Mouse (Mus musculus): ENCODE results near the gene Uncx.
A peak's percentile ranks its signal among the peaks of the same experiment; 100 is the strongest.

The Uncx gene

DNA sequence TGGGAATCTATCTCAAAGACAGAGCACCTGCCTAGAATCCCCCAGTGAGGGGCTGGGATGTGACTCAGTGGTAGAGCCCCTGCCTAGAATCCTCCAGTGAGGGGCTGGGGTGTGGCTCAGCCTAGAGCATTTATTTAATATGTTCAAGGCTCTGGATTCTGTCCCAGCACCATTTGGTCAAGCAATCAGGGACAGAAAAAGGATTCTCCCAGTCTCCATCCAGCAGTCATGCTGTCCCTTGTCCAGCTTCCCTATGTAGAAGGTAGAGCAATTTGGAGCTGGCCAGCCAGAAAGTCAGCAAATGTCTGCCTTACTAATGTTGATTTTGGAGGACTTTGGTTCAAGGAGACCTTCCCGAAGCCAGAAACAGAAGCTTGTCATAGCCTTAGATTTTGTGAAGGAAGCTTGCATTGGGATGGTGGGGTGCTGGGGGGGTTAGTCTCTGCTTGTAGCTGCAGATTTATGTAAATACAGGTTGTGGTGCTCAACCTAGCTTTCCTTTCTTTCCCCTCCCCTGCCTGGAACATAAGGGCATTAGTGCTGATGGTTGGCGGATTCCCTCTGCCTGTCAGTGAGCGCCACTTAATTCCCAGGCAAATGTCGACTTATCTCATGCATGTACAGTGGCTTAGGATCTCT lies 18.2 kb downstream of the Uncx start:
- DNase-seq (ENCODE audit: low read depth, low spot score), result no peak

DNA sequence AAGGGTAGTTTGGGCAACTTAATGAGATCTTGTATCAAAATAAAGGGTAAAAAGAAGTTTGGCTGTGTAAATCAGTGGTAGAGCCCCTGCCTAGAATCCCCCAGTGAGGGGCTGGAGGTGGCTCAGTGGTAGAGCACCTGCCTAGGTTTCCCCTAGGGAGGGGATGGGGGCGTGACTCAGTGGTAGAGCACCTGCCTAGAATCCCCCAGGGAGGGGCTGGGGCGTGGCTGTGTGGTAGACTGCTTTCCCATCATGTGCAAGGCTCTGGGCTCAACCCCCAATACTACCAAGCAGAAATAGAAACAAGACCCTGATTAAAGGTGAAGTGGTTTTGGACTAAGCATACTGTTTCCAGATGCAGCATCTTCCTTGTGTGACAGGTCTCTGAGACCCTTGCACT lies 21.4 kb downstream of the Uncx start:
- no peak for DNase-seq (ENCODE audit: low read depth, low spot score)

GRCm38 (mm10) chr5:139565462-139565861 lies 22.2 kb downstream of the Uncx start:
- no peak for DNase-seq (ENCODE audit: low read depth, low spot score)

DNA sequence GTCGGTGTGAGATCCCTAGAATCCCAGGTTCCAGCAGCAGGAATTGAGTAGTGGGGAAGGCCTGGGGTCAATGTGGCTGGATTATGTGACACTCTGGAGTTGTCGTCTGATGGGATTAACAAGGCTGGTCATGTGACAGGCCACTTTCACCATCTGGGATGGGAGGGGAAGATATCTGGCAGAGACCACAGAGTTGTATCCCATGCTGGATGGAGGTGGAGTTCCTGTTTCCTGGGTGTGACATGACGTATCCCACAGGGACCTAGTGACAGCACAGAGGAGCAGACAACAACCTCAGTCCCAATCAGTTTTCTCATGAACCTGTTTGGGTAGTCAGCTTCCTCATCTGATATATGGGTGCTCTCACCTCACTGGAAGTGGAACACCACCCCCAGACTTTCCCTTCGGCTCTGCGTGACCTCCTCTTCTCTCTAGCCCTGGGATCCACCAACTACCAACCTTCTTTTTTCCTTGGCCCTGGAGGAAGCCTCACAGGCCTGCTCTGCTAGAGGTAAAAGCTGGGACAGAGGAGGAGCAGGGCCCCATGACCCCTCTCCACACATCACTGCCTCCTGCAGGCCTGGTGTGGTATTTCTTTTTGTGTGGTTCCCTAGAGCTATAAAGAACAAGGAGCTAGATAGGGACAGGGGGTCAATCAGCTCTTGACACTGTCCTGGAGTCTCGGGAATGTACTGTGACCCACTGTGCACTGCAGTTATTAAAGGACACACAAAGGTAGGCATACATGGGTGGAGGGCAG lies 23.5 kb downstream of the Uncx start:
- DNase-seq (ENCODE audit: low read depth, low spot score), result no peak

DNA sequence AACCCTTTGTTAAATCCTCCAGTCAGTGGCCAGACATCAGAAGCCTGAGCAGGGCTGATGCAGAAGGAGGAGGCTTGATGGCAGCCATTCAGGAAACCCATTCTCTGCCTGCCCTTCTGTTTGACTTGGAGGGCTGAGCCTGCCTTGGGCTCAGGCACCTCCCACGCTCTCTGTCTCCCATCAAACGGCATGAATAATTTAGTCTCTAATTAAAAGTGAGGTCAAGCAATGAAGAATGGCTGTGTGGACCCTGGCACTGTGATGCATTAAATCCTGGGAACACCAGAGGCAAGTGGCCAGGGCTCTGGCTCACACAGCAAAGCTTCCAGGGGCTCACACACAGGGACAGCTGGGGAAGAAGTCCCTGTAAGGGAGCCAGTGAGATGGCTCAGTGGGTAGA lies 24.8 kb downstream of the Uncx start:
- DNase-seq (ENCODE audit: low read depth, low spot score), result no peak

DNA sequence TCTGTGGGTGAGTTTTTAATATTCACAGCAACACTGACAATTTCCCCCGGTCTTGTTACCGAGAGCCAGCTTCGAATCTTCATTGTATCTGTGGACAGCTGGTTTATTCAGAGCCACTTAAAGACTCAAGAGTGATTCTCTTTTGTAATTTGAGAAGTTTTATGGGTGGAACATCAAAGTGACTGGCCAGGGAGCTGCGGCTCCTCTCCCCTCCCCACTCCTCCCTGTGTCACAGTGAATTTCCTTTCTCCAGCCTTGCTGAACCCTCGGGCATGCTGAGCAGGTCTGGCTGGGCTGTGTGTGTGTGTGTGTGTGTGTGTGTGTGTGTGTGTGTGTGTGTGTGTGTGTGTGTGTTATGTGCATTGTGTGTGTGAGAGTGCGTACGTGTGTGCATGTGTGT lies 29.2 kb downstream of the Uncx start:
- no peak for DNase-seq (ENCODE audit: low read depth, low spot score)

GRCm38 (mm10) chr5:139573606-139574311 lies 30.5 kb downstream of the Uncx start:
- no peak for DNase-seq (ENCODE audit: low read depth, low spot score)

DNA sequence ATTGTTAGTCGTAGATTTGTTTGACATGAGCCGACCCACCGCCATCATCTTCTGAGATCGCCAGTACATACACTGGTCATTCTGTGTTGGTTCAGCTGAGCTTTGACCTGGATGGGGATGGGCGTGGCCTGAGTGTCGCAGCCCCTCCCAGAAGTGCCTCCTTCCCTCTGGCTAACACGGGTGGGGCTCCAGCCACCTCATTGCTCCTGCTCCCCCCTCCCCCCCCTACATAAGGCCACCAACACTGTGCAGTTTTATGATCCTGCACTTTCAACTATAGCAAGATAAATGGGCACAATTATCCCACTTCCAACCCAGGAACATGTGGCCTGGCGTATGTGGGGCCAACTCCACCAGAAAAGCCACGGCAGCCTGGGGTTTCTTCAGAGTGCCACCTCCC lies 31.8 kb downstream of the Uncx start:
- no peak for DNase-seq (ENCODE audit: low read depth, low spot score)

DNA sequence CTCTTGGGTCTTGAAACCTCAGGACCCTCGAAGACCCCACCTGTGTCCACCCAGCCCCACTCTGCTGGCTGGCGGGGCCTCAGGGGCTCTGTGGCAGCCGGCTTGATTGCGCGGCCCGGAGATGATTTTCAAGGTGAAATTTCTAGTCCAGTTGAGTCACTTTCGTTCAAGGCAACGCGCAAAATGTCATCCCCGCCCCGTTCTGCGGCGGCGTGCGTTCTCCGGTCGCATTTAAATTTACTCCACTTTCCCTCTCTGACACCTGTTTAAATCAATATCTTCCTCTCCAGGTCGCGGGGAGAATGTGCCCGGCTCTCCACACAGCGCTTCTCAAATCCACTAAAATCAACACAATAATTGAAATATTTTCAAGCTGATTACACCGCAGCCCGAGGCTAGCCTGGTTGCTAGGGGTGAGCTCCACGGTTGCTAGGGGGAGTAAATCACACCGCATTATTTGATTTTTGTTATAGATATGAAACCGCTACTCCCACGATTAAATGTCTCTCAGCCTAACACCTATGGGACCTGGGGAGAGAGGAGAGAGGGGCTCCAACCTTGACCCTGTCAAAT lies 37.0 kb downstream of the Uncx start:
- DNase-seq (ENCODE audit: low read depth, low spot score), result no peak

GRCm38 (mm10) chr5:139581308-139581868 lies 38.1 kb downstream of the Uncx start:
- DNase-seq (ENCODE audit: low read depth, low spot score), result no peak

DNA sequence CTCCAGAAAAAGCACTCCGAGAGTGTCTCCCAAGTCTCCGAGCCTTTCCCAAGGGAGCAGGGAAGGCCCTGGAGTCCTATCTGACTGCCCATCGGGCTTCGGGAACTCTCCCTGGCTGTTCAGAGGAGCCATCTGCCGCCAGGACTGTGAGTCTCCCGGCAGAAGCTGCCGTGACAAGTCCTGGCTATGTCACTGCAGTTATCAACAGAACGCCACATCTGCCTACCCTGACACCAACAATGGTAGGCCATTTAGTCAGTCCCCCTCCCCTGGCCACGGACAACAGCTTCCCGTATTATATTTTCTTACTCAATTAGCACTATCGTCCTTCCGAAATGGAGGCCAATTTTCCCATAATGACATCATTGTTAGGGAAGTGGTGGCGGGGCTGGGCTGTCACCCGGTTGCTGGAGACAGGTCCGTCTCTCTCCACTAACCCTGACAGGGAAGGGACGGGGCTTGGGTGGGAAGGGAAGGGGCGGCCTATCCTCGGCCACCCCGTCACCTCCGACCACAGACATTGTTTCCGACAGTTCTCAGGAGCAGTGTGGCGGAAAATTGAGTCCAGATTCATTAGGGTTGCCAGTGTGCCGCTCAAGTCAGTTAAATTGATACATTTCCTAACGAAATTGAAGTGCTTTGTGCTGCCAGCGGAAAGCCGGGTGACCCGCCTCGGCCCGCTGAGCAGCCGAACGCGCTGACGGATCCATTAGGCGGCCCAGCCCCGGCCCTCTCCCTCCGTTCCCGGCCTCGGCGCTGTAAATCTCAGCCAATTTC lies 41.9 kb downstream of the Uncx start:
- no peak for DNase-seq (ENCODE audit: low read depth, low spot score)

- DNase-seq (ENCODE audit: low read depth, low spot score), result no peak
Observed at GRCm38 (mm10) chr5:139585748-139586060, 42.4 kb downstream of the Uncx start.

DNA sequence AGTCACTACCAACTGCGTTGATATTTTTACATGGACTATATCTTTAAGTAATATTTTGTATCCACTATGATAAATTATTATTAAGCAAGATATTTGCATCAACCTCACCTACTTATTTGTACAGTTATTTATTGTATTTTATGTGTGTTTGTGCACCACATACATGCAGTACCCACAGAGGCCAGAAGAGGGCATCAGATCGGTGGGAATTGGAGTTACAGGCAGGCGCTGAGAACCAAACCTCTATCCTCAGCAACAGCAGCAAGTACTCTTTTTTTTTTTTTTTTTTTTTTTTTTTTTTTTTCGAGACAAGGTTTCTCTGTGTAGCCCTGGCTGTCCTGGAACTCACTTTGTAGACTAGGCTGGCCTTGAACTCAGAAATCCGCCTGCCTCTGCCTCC lies 44.2 kb downstream of the Uncx start:
- DNase-seq (ENCODE audit: low read depth, low spot score), result peak; percentile 59

- DNase-seq (ENCODE audit: low read depth, low spot score), result peak; percentile 24
Observed at GRCm38 (mm10) chr5:139590682-139591360, 47.5 kb downstream of the Uncx start.

DNA sequence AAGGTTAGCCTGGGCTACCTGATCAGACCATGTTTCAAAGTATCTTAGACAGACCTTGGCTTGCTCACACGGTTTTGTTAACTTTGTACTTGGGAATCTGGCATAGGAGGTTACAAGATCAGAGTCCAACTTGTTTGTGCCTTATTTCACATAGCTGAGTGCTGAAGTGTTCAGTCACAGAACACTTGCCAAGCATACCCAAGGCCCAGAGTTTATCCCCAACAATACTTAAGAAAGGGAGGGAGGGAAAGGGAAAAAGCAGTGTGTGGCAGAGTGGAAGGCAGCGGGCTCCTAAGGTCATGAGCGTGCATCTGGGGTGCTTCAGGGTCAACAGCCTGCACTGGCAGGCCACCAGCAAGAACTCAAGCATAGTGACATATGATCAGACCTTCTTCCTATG lies 48.7 kb downstream of the Uncx start:
- DNase-seq (ENCODE audit: low read depth, low spot score), result no peak

GRCm38 (mm10) chr5:139592850-139593249 lies 49.6 kb downstream of the Uncx start:
- DNase-seq (ENCODE audit: low read depth, low spot score), result no peak

DNA sequence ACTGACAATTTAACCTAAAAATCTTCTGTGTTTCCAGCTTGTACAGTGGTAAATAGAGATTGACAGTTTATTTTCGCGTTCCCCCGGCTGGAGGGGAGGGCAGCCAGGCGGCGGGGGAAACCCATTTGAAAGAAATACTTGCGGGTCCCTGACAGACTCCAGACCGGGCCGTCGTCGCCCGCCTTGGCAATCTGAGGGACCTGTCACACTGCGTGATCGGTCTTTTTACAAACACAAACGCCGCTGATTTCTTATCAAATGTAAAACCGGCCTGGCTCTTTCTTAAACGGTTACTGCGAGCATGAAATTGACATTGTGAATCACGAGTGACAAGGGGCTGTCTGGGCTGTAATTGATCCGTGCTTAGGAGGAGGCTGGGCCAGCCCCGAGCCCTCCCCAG lies 50.5 kb downstream of the Uncx start:
- no peak for DNase-seq (ENCODE audit: low read depth, low spot score)

DNA sequence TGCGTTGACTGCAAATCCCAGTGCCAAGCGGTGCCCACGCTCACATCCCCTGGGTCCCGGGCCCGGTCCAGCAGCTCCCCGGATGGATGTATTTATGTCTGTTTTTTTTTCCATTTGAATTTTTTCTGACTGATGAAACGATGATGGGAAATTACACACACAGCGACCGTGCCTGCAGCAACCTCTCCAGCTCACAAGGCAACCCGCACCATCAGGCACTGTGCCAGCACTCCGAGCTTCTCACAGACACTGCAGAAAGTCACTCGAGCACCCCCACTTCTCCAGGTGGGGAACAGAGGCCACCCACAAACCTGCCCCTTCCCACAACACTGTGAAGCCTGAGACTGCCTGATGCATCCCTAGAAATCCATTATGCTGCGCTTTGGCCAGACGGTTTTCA lies 51.7 kb downstream of the Uncx start:
- no peak for DNase-seq (ENCODE audit: low read depth, low spot score)

Data from ES-CJ7 (cell line).